Mouse (Mus musculus): ENCODE data around the gene Tagln2. TPM values are rescaled to one million over a fixed set of nuclear protein-coding genes. Genes with fewer than 3 reads are reported as not detected.

Tagln2 gene
- total and polyA plus RNA-seq, 2 experiments: 14.9 to 25.6 TPM

- H3K4me3 ChIP-seq (ENCODE audit: insufficient read depth, low read depth, low read length): no peak overlapping the region
- no peaks in the 10 kb centered on the region for H3K36me3 ChIP-seq (ENCODE audit: control insufficient read depth, insufficient read depth, low read length)
- no peak overlapping the region for H3K9ac ChIP-seq (ENCODE audit: low read depth, low read length)
- H3K27me3 ChIP-seq (ENCODE audit: control insufficient read depth, insufficient read depth, low read length): no peaks in the 10 kb centered on the region
- TF ChIP-seq CTCF (IDR thresholded peaks at IDR 0.05; ENCODE audit: low read depth, low read length): no peak
- TF ChIP-seq POLR2A (IDR thresholded peaks at IDR 0.05; ENCODE audit: extremely low read depth, insufficient read depth, low read length): no peak
- H3K4me1 ChIP-seq (ENCODE audit: control insufficient read depth, insufficient read depth, low read length): no peaks in the 10 kb centered on the region
- no peak overlapping the region for H3K27ac ChIP-seq (replicated peaks; ENCODE audit: insufficient read depth, low read depth, low read length)
- no peak for DNase-seq (ENCODE audit: extremely low read depth, low read depth, low spot score)
- WGBS: 77% methylated on average over 3 of the region's 3 CpGs
- no peaks in the 10 kb centered on the region for H3K79me2 ChIP-seq (ENCODE audit: control insufficient read depth, insufficient read depth, low read length)
Measured at GRCm38 (mm10) chr1:172474196-172474595, 25.7 kb upstream of the Tagln2 start.

GRCm38 (mm10) chr1:172475054-172475741, 24.6 kb upstream of the Tagln2 start, which contains the start of gene Slamf9:
Gene Slamf9, plus strand, starts transcription at chr1:172475358.
- Histone ChIP-seq H3K36me3 (ENCODE audit: control insufficient read depth, insufficient read depth, low read length) (no peaks in the 10 kb centered on the region), H3K4me1 (ENCODE audit: control insufficient read depth, insufficient read depth, low read length) (no peaks in the 10 kb centered on the region), H3K79me2 (ENCODE audit: control insufficient read depth, insufficient read depth, low read length) (no peaks in the 10 kb centered on the region), H3K27me3 (ENCODE audit: control insufficient read depth, insufficient read depth, low read length) (no peaks in the 10 kb centered on the region), H3K9ac (ENCODE audit: low read depth, low read length) (no peak within 1 kb of the TSS), H3K4me3 (ENCODE audit: insufficient read depth, low read depth, low read length) (no peak within 1 kb of the TSS), H3K27ac (replicated peaks; ENCODE audit: insufficient read depth, low read depth, low read length) (no peak within 1 kb of the TSS)
- TF ChIP-seq CTCF (IDR thresholded peaks at IDR 0.05; ENCODE audit: low read depth, low read length): no peak
- no peak for TF ChIP-seq POLR2A (IDR thresholded peaks at IDR 0.05; ENCODE audit: extremely low read depth, insufficient read depth, low read length)
- WGBS: 22% methylated on average over 7 of the region's 7 CpGs
- peak; percentile 51 for DNase-seq (ENCODE audit: extremely low read depth, low read depth, low spot score)

GRCm38 (mm10) chr1:172478020-172478419, 21.8 kb upstream of the Tagln2 start:
- Histone ChIP-seq H3K4me1 (ENCODE audit: control insufficient read depth, insufficient read depth, low read length) (peaks cover 4% of the 10 kb centered on the region; the same call in 1 of the 2 replicates), H3K27ac (replicated peaks; ENCODE audit: insufficient read depth, low read depth, low read length) (no peak overlapping the region), H3K79me2 (ENCODE audit: control insufficient read depth, insufficient read depth, low read length) (no peaks in the 10 kb centered on the region), H3K9ac (ENCODE audit: low read depth, low read length) (no peak overlapping the region), H3K4me3 (ENCODE audit: insufficient read depth, low read depth, low read length) (no peak overlapping the region), H3K36me3 (ENCODE audit: control insufficient read depth, insufficient read depth, low read length) (no peaks in the 10 kb centered on the region), H3K27me3 (ENCODE audit: control insufficient read depth, insufficient read depth, low read length) (no peaks in the 10 kb centered on the region)
- 82% methylated on average over 5 of the region's 5 CpGs for WGBS
- no peak for DNase-seq (ENCODE audit: extremely low read depth, low read depth, low spot score)
- TF ChIP-seq CTCF (IDR thresholded peaks at IDR 0.05; ENCODE audit: low read depth, low read length) (no peak), POLR2A (IDR thresholded peaks at IDR 0.05; ENCODE audit: extremely low read depth, insufficient read depth, low read length) (no peak)

GRCm38 (mm10) chr1:172480376-172480775, 19.5 kb upstream of the Tagln2 start:
- Histone ChIP-seq H3K27ac (replicated peaks; ENCODE audit: insufficient read depth, low read depth, low read length) (no peak overlapping the region), H3K79me2 (ENCODE audit: control insufficient read depth, insufficient read depth, low read length) (no peaks in the 10 kb centered on the region), H3K4me1 (ENCODE audit: control insufficient read depth, insufficient read depth, low read length) (peaks cover 4% of the 10 kb centered on the region; the same call in 1 of the 2 replicates), H3K27me3 (ENCODE audit: control insufficient read depth, insufficient read depth, low read length) (no peaks in the 10 kb centered on the region), H3K36me3 (ENCODE audit: control insufficient read depth, insufficient read depth, low read length) (no peaks in the 10 kb centered on the region), H3K9ac (ENCODE audit: low read depth, low read length) (no peak overlapping the region), H3K4me3 (ENCODE audit: insufficient read depth, low read depth, low read length) (no peak overlapping the region)
- WGBS: 84% methylated on average over 4 of the region's 4 CpGs
- DNase-seq (ENCODE audit: extremely low read depth, low read depth, low spot score): no peak
- TF ChIP-seq CTCF (IDR thresholded peaks at IDR 0.05; ENCODE audit: low read depth, low read length): no peak
- TF ChIP-seq POLR2A (IDR thresholded peaks at IDR 0.05; ENCODE audit: extremely low read depth, insufficient read depth, low read length): no peak

- Histone ChIP-seq H3K79me2 (ENCODE audit: control insufficient read depth, insufficient read depth, low read length) (no peaks in the 10 kb centered on the region), H3K36me3 (ENCODE audit: control insufficient read depth, insufficient read depth, low read length) (no peaks in the 10 kb centered on the region), H3K27ac (replicated peaks; ENCODE audit: insufficient read depth, low read depth, low read length) (no peak overlapping the region), H3K9ac (ENCODE audit: low read depth, low read length) (no peak overlapping the region), H3K4me1 (ENCODE audit: control insufficient read depth, insufficient read depth, low read length) (peaks cover 4% of the 10 kb centered on the region; the same call in 1 of the 2 replicates), H3K27me3 (ENCODE audit: control insufficient read depth, insufficient read depth, low read length) (no peaks in the 10 kb centered on the region), H3K4me3 (ENCODE audit: insufficient read depth, low read depth, low read length) (no peak overlapping the region)
- TF ChIP-seq CTCF (IDR thresholded peaks at IDR 0.05; ENCODE audit: low read depth, low read length): no peak
- TF ChIP-seq POLR2A (IDR thresholded peaks at IDR 0.05; ENCODE audit: extremely low read depth, insufficient read depth, low read length): no peak
- DNase-seq (ENCODE audit: extremely low read depth, low read depth, low spot score): no peak
- 34% methylated on average over 13 of the region's 13 CpGs for WGBS
Measured at GRCm38 (mm10) chr1:172481111-172481510, 18.7 kb upstream of the Tagln2 start.
